Mouse (Mus musculus): ENCODE results near the gene Zfy2.

Zfy2 gene

GRCm38 (mm10) chrY:2170309-2170708 is at the start of gene Zfy2:
Gene Zfy2, minus strand, starts transcription at chrY:2170409.
- DNase-seq (ENCODE audit: low read depth, low spot score), result no peak

Measured in c-Kit-negative CD71-positive TER-119-positive erythroid progenitor cells, embryonic 14.5 days (primary cell).